Mouse (Mus musculus) intestine, embryonic 14.5 days (tissue): ENCODE data around the gene Rbm14. TPM values are rescaled to one million over a fixed set of nuclear protein-coding genes. Genes with fewer than 3 reads are reported as not detected.

Experiments
- ATAC-seq: fragments of 200-750 bp; cut with Nextera tagmentation; replicated peaks from 2 replicates; pipeline ENCODE4 v1.8.0; 2017; ENCODE audit warnings: low read depth, moderate number of reproducible peaks, moderate TSS enrichment, moderate library complexity; ENCODE audit not compliant: low FRiP score, low TSS enrichment
- DNase-seq: peaks from one replicate; pipeline ENCODE4 v3.0.0-alpha.2; 2018; ENCODE audit warnings: low spot score
- H3K27ac ChIP-seq: fragments of 300-500 bp; sonication (generic); 2 replicates; pipeline ENCODE4 v1.5.1; 2014; ENCODE audit warnings: low read depth, mild to moderate bottlenecking, control low read depth
- H3K27me3 ChIP-seq: fragments of 300-500 bp; sonication (generic); replicated peaks from 2 replicates; pipeline ENCODE4 v1.6.1; 2014; ENCODE audit warnings: low read length, control low read depth; ENCODE audit not compliant: control insufficient read depth, insufficient read depth
- H3K36me3 ChIP-seq: fragments of 300-500 bp; sonication (generic); 2 replicates; pipeline ENCODE4 v1.6.1; 2014; ENCODE audit warnings: low read length, control low read depth; ENCODE audit not compliant: control insufficient read depth, insufficient read depth
- H3K4me1 ChIP-seq: fragments of 300-500 bp; sonication (generic); replicated peaks from 2 replicates; pipeline ENCODE4 v1.6.1; 2014; ENCODE audit warnings: low read length, control low read depth, mixed read lengths; ENCODE audit not compliant: control insufficient read depth, insufficient read depth
- H3K4me2 ChIP-seq: fragments of 300-500 bp; sonication (generic); 2 replicates; pipeline ENCODE4 v1.6.1; 2014; ENCODE audit warnings: low read length
- H3K4me3 ChIP-seq: fragments of 300-500 bp; sonication (generic); 2 replicates; pipeline ENCODE4 v1.5.1; 2014; ENCODE audit warnings: low read depth, low read length, control low read depth, mixed read lengths
- H3K9ac ChIP-seq: fragments of 300-500 bp; sonication (generic); 2 replicates; pipeline ENCODE4 v1.6.1; 2014; ENCODE audit warnings: mild to moderate bottlenecking, low read length
- H3K9me3 ChIP-seq: fragments of 300-500 bp; sonication (generic); 2 replicates; pipeline ENCODE4 v1.6.1; 2016; ENCODE audit warnings: low read length, control low read depth; ENCODE audit not compliant: control insufficient read depth
- WGBS: fragments of 180-500 bp; shearing (Covaris S2); extraction: QIAGEN DNeasy Blood & Tissue Kit; methylation state at CpG from one replicate; pipeline ENCODE4 v1.1.7; 2014; 5-methylcytosine and 5-hydroxymethylcytosine counted together
- polyA plus RNA-seq: library from polyadenylated mRNA; unstranded; fragments of >200 nt; fragmentation: Nextera tagmentation; extraction: Ambion mirVana; gene quantifications from 2 replicates; pipeline ENCODE4 v1.2.1, GENCODE M21; 2014

Rbm14 gene
- polyA plus RNA-seq, 1 experiment from 2014 or later = 82.3 TPM

GRCm38 (mm10) chr19:4845846-4846245 is 34.4 kb upstream of the Rbm14 start:
- no peak for ATAC-seq
- H3K27ac ChIP-seq = no peak overlapping the region
- no peak for DNase-seq
- no peak overlapping the region for H3K9ac ChIP-seq
- H3K9me3 ChIP-seq = no peaks in the 10 kb centered on the region
- H3K27me3 ChIP-seq = peaks cover 8% of the 10 kb centered on the region; the same call in 1 of the 2 replicates
- no peak overlapping the region for H3K4me3 ChIP-seq
- 71% methylated on average over 2 of the region's 2 CpGs for WGBS
- H3K4me1 ChIP-seq = no peaks in the 10 kb centered on the region
- no peak overlapping the region for H3K4me2 ChIP-seq
- no peaks in the 10 kb centered on the region for H3K36me3 ChIP-seq

GRCm38 (mm10) chr19:4842611-4843010 is 31.2 kb upstream of the Rbm14 start:
- 66% methylated on average over 2 of the region's 2 CpGs for WGBS
- ATAC-seq = no peak

GRCm38 (mm10) chr19:4840848-4841247 is 29.4 kb upstream of the Rbm14 start:
- Histone ChIP-seq H3K9me3 (no peaks in the 10 kb centered on the region), H3K4me2 (no peak overlapping the region), H3K27me3 (peaks cover 19% of the 10 kb centered on the region; the same call in 1 of the 2 replicates), H3K36me3 (no peaks in the 10 kb centered on the region), H3K4me3 (no peak overlapping the region), H3K4me1 (peaks cover 7% of the 10 kb centered on the region), H3K27ac (no peak overlapping the region), H3K9ac (no peak overlapping the region)
- WGBS = 82% methylated on average over 9 of the region's 9 CpGs
- DNase-seq (no peak), ATAC-seq (no peak)

More at GRCm38 (mm10) chr19:4842611-4843010, 31.2 kb upstream of the Rbm14 start:
- no peak for DNase-seq
- H3K9me3 ChIP-seq = no peaks in the 10 kb centered on the region
- no peak overlapping the region for H3K4me2 ChIP-seq
- no peak overlapping the region for H3K4me3 ChIP-seq
- no peak overlapping the region for H3K27ac ChIP-seq
- H3K4me1 ChIP-seq = peaks cover 7% of the 10 kb centered on the region
- H3K9ac ChIP-seq = no peak overlapping the region
- H3K27me3 ChIP-seq = peaks cover 19% of the 10 kb centered on the region; the same call in 1 of the 2 replicates
- H3K36me3 ChIP-seq = no peaks in the 10 kb centered on the region

- Histone ChIP-seq H3K27ac (no peak within 1 kb of the TSS; the same call in 1 of the 2 replicates), H3K4me3 (peak within 1 kb of the TSS; percentile 66), H3K9me3 (no peaks in the 10 kb centered on the region), H3K36me3 (no peaks in the 10 kb centered on the region), H3K27me3 (peaks cover 19% of the 10 kb centered on the region; the same call in 1 of the 2 replicates), H3K9ac (peak within 1 kb of the TSS; percentile 71), H3K4me1 (peaks cover 7% of the 10 kb centered on the region), H3K4me2 (peak within 1 kb of the TSS; percentile 88)
- ATAC-seq (peak; percentile 99), DNase-seq (peak; percentile 95)
- WGBS = under 1% methylated on average over 25 of the region's 25 CpGs
Measured at GRCm38 (mm10) chr19:4839149-4839548, 27.7 kb upstream of the Rbm14 start, which contains the start of the genes Ccs and Ccdc87. Gene Ccs, minus strand, starts transcription at chr19:4839332. Gene Ccdc87, plus strand, starts transcription at chr19:4839366.

- peaks cover 7% of the 10 kb centered on the region for H3K4me1 ChIP-seq
- H3K27me3 ChIP-seq = peaks cover 19% of the 10 kb centered on the region; the same call in 1 of the 2 replicates
- peak overlapping the region; percentile 88 for H3K4me2 ChIP-seq
- H3K9ac ChIP-seq = peak overlapping the region; percentile 71
- no peak overlapping the region; the same call in 1 of the 2 replicates for H3K27ac ChIP-seq
- no peak for DNase-seq
- no peaks in the 10 kb centered on the region for H3K9me3 ChIP-seq
- 0 out of 2 replicates have a peak, but pooled peaks cover 4% of the 10 kb centered on the region for H3K36me3 ChIP-seq
- WGBS = 27% methylated on average over 10 of the region's 10 CpGs
- H3K4me3 ChIP-seq = peak overlapping the region; percentile 66
- ATAC-seq = peak; percentile 21; the same call in 1 of the 2 replicates
Measured at GRCm38 (mm10) chr19:4838526-4839140, 27.2 kb upstream of the Rbm14 start.

- H3K9ac ChIP-seq = no peak overlapping the region
- H3K27ac ChIP-seq = no peak overlapping the region
- 91% methylated on average over 6 of the region's 6 CpGs for WGBS
- no peaks in the 10 kb centered on the region for H3K9me3 ChIP-seq
- peaks cover 15% of the 10 kb centered on the region; the same call in 1 of the 2 replicates for H3K27me3 ChIP-seq
- no peak for DNase-seq
- peaks cover 19% of the 10 kb centered on the region for H3K36me3 ChIP-seq
- no peak overlapping the region for H3K4me2 ChIP-seq
- ATAC-seq = no peak
- no peak overlapping the region for H3K4me3 ChIP-seq
- peaks cover 7% of the 10 kb centered on the region for H3K4me1 ChIP-seq
Measured at GRCm38 (mm10) chr19:4837049-4837448, 25.6 kb upstream of the Rbm14 start.

- DNase-seq (no peak), ATAC-seq (no peak)
- H3K4me2 ChIP-seq = no peak overlapping the region
- H3K27me3 ChIP-seq = peaks cover 14% of the 10 kb centered on the region; the same call in 1 of the 2 replicates
- peaks cover 7% of the 10 kb centered on the region for H3K4me1 ChIP-seq
- H3K9me3 ChIP-seq = no peaks in the 10 kb centered on the region
- H3K27ac ChIP-seq = no peak overlapping the region
- peaks cover 20% of the 10 kb centered on the region for H3K36me3 ChIP-seq
- no peak overlapping the region for H3K9ac ChIP-seq
- WGBS = 78% methylated on average over 2 of the region's 2 CpGs
- no peak overlapping the region for H3K4me3 ChIP-seq
Measured at GRCm38 (mm10) chr19:4836096-4836495, 24.7 kb upstream of the Rbm14 start.

GRCm38 (mm10) chr19:4833977-4834376 is 22.5 kb upstream of the Rbm14 start:
- Histone ChIP-seq H3K27ac (no peak overlapping the region), H3K27me3 (no peaks in the 10 kb centered on the region), H3K4me1 (peaks cover 7% of the 10 kb centered on the region), H3K9ac (no peak overlapping the region), H3K4me3 (no peak overlapping the region), H3K4me2 (no peak overlapping the region), H3K9me3 (no peaks in the 10 kb centered on the region), H3K36me3 (peaks cover 20% of the 10 kb centered on the region)
- WGBS = 88% methylated on average over 8 of the region's 8 CpGs
- ATAC-seq = no peak
- no peak for DNase-seq

DNA sequence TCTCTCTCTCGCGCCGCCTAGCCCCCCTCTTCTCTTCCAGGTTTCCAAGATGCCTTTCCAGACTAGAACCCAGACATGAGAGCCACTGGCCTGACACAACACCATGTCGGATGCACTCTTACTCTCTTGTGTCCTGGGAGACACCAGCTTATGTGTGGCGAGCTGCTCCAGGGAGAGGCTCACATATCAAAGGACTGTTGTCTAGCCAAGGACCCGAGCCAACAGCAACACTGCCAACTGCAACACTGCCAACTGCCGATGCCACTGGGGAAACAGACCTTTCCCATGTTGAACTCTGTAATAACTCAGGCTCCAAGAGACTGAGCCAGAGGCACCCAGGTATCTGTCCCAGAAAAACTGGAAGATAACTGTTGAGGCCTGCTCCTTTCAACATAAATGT is 17.7 kb upstream of the Rbm14 start:
- 69% methylated on average over 7 of the region's 7 CpGs for WGBS
- Histone ChIP-seq H3K4me3 (no peak overlapping the region), H3K27me3 (no peaks in the 10 kb centered on the region), H3K36me3 (peaks cover 32% of the 10 kb centered on the region), H3K27ac (no peak overlapping the region), H3K4me1 (no peaks in the 10 kb centered on the region), H3K9ac (no peak overlapping the region), H3K9me3 (no peaks in the 10 kb centered on the region), H3K4me2 (no peak overlapping the region)
- no peak for DNase-seq
- no peak for ATAC-seq
